14 mouse cellular contexts compared by ENCODE assay signal in genomic region chr9:11277810-11278209, GRCm38 (mm10).
"Had no signal": no experiment of that assay in that cellular context is flagged by ENCODE, and none has a peak within 500 bp of the region (broad histone marks: within the 10 kb centered on the region; RNA-seq: fewer than 3 reads in every experiment).

No protein-coding gene starts in this region.

- H3K4me3 ChIP-seq: limb, embryonic 13.5 days; midbrain, embryonic 12.5 days; neural tube, embryonic 15.5 days had no signal

- H3K27ac ChIP-seq: limb, embryonic 13.5 days; midbrain, embryonic 12.5 days; neural tube, embryonic 15.5 days; stomach, postnatal 0 days had no signal

- ATAC-seq: intestine, embryonic 16.5 days; midbrain, embryonic 16.5 days had no signal

- DNase-seq: kidney, adult 2 months; kidney, postnatal 25 days; layer of hippocampus, postnatal 36 days; lung, embryonic 14.5 days; lung, postnatal 10 days; right cerebral cortex, adult 18-20 months; thymus, adult 2 months; thymus, postnatal 25 days had no signal

- H3K9me3 ChIP-seq: limb, embryonic 13.5 days; midbrain, embryonic 12.5 days; neural tube, embryonic 15.5 days had no signal

- H3K27me3 ChIP-seq: limb, embryonic 13.5 days; midbrain, embryonic 12.5 days; neural tube, embryonic 15.5 days had no signal

- H3K36me3 ChIP-seq: limb, embryonic 13.5 days; midbrain, embryonic 12.5 days; neural tube, embryonic 15.5 days had no signal

- H3K9ac ChIP-seq: limb, embryonic 13.5 days; lung, embryonic 14.5 days; midbrain, embryonic 12.5 days; neural tube, embryonic 15.5 days had no signal

- H3K4me1 ChIP-seq: limb, embryonic 13.5 days; midbrain, embryonic 12.5 days; neural tube, embryonic 15.5 days had no signal
